Mouse (Mus musculus): ENCODE measurements around the gene Usp29.
"Not testable (repeated sequence)": the region's sequence is repeated elsewhere in the genome, so short reads cannot be mapped to it uniquely, and the experiment has no call there.

Gene Usp29

GRCm38 (mm10) chr7:6937040-6937439 lies 206.7 kb downstream of the Usp29 start:
- DNase-seq = peak; percentile 65

- peak; percentile 10 for DNase-seq
Observed at GRCm38 (mm10) chr7:6940761-6941231, 210.4 kb downstream of the Usp29 start.

- not testable (repeated sequence) for DNase-seq
Observed at GRCm38 (mm10) chr7:6948061-6948460, 217.7 kb downstream of the Usp29 start.

DNA sequence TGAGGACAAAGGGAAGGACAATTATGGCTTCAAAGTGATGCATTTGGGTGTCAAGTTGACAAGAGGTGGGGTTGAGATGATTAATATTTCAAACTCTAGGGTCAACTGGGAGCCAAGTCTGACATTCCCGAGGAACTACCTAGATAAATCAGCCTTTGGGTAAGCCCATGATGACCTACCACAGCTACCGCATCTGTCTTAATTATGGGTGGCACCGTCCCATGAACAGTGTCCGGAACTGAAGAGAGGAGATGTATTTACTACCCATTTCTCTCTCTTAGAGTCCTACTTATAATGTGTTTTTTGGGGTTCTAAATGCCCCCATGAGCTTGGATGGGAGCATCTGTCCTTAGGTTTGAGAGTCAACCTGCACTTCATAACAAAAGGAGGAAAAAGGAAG lies 226.2 kb downstream of the Usp29 start:
- no peak for DNase-seq

DNA sequence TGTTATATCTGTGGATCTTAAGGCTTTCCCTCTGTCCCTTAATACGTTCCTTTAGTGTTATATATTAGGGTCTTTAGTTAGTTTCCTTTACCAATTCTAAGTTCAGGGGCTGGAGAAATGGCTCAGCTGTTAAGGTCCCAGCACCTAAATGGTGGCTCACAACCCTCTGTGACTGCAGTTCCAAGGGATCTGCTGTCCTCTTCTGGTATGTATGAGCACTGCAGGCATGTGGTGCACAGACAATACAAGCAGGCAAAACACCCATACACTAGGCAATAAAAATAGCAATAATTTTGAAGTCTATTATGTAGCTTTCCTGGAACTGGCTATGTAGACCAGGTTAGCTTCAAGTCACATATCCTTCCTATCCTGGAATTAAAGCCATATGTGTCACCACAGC lies 228.2 kb downstream of the Usp29 start:
- DNase-seq = no peak

GRCm38 (mm10) chr7:6973566-6973965 lies 243.2 kb downstream of the Usp29 start:
- DNase-seq = no peak

- no peak for DNase-seq
Observed at GRCm38 (mm10) chr7:6976890-6977289, 246.5 kb downstream of the Usp29 start.

GRCm38 (mm10) chr7:6995251-6995650 lies 264.9 kb downstream of the Usp29 start, which contains the start of gene Aurkc:
TSS of gene Aurkc (plus strand) at chr7:6995300.
- not testable (repeated sequence) for DNase-seq

DNA sequence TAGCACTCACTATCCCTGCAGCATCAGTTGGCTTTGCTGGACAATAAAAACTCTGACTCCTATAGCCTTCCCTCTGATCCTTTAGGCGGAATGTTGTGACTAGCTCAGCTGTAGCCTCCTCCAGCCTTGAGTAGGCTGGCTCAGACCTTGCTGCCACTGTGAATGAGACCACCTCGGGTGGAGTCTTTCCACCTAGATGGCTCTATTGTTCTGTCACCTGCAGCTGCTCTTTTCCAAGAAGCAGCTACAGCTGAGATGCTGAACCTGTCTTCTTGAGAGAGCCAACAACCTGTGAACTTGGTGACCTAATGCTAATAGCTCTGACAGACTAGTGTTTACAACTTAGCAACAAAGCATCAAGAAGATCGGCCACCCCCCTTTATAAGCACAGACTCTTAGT lies 268.5 kb downstream of the Usp29 start:
- DNase-seq = not testable (repeated sequence)

DNA sequence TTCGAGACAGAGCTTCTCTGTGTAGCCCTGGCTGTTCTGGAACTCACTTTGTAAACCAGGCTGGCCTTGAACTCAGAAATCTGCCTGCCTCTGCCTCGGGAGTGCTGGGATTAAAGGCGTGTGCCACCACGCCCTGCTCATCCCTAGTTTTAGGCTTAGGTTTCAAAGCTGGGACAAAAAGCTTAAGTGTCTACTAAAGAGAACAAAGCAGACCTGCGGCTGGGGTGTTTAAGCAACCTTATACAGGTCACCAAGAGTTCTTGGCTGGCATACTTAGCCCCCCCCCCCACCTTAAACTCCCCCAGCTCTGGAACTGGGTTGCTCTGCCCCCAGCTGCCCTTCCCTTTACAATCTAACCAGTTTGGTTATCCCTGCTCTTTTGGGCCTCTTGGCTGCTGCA lies 275.1 kb downstream of the Usp29 start:
- not testable (repeated sequence) for DNase-seq

All from kidney, adult 9 months (tissue).